Mouse (Mus musculus): ENCODE data around the gene Pik3r5.

DNA sequence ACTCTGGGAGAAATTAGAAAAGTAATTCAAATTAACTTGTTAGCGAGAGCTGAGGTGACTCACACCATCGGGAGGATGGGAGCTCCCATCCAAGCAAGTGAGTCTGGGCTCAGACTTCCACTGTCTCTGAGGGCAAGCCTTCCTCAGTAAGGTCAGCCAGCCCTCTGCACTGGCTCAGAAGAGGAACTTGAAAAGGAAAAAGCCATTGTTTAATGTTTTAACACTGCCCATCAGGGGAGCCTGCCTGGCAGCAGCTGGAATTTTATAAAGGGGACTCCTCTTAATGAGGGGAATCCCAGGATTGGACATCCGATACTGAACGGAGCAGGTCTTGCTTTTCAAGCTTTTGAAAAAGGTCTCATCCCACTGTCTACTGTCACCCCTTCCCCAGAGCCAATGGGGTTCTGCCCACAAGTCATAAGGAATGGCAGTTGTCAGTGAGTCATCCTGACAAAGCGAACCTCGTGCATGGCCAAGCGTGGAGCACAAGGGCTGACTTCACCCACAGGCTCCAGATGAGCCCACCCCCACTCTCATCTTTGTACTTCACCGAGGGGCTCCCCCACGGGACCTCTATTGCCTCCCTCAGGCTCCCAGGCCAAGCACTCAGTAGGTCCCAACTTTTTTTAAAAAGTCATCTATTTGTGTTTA, 36.2 kb downstream of the Pik3r5 start:
- TF ChIP-seq FLI1 (IDR thresholded peaks at IDR 0.05; ENCODE audit: low read length) (no peak), GATA1 (IDR thresholded peaks at IDR 0.05; ENCODE audit: borderline replicate concordance, low read length) (no peak)
